Mouse (Mus musculus) lung, postnatal 0 days (tissue): ENCODE results near the gene Bglap. TPM values are rescaled to one million over a fixed set of nuclear protein-coding genes. Genes with fewer than 3 reads are reported as not detected.

Experiments
- ATAC-seq: fragments of 200-750 bp; cut with Nextera tagmentation; 2 replicates; pipeline ENCODE4 v1.8.0; 2017; ENCODE audit warnings: moderate library complexity
- DNase-seq: peaks from one replicate; pipeline ENCODE4 v3.0.0-alpha.2; 2016; ENCODE audit warnings: low spot score
- H3K27ac ChIP-seq: fragments of 300-500 bp; sonication (generic); 2 replicates; pipeline ENCODE4 v1.5.1; 2014; ENCODE audit warnings: antibody characterized with exemption, mild to moderate bottlenecking, low read length, mixed read lengths
- H3K27me3 ChIP-seq: fragments of 300-500 bp; sonication (generic); replicated peaks from 2 replicates; pipeline ENCODE4 v1.6.1; 2014; ENCODE audit warnings: low read length, mixed read lengths; ENCODE audit not compliant: insufficient read depth
- H3K36me3 ChIP-seq: fragments of 300-500 bp; sonication (generic); 2 replicates; pipeline ENCODE4 v1.6.1; 2014; ENCODE audit warnings: low read length, mixed read lengths; ENCODE audit not compliant: insufficient read depth
- H3K4me1 ChIP-seq: fragments of 300-500 bp; sonication (generic); 2 replicates; pipeline ENCODE4 v1.6.1; 2014; ENCODE audit warnings: antibody characterized with exemption, low read depth, low read length, mixed read lengths; ENCODE audit not compliant: insufficient read depth
- H3K4me2 ChIP-seq: fragments of 300-500 bp; sonication (generic); replicated peaks from 2 replicates; pipeline ENCODE4 v1.6.1; 2014; ENCODE audit warnings: low read depth, mild to moderate bottlenecking, low read length, moderate library complexity, mixed read lengths
- H3K4me3 ChIP-seq: fragments of 300-500 bp; sonication (generic); 2 replicates; pipeline ENCODE4 v1.5.1; 2014; ENCODE audit warnings: low read depth, low read length
- H3K9ac ChIP-seq: fragments of 300-500 bp; sonication (generic); replicated peaks from 2 replicates; pipeline ENCODE4 v1.6.1; 2014; ENCODE audit warnings: low read depth, mild to moderate bottlenecking
- H3K9me3 ChIP-seq: fragments of 300-500 bp; sonication (generic); 2 replicates; pipeline ENCODE4 v1.6.1; 2016; ENCODE audit warnings: low read length, mixed read lengths
- CTCF ChIP-seq: IDR thresholded peaks from 2 replicates; pipeline ENCODE4 v1.5.1; 2016; ENCODE audit warnings: antibody characterized with exemption, mild to moderate bottlenecking
- EP300 ChIP-seq: IDR thresholded peaks from 2 replicates; pipeline ENCODE4 v1.6.1; 2016; ENCODE audit warnings: antibody characterized with exemption, mild to moderate bottlenecking, control low read depth
- WGBS: fragments of 180-500 bp; shearing (Covaris S2); extraction: QIAGEN DNeasy Blood & Tissue Kit; methylation state at CpG from one replicate; pipeline ENCODE4 v1.1.7; 2014; 5-methylcytosine and 5-hydroxymethylcytosine counted together
- polyA plus RNA-seq: library from polyadenylated mRNA; unstranded; fragments of >200 nt; fragmentation: Nextera tagmentation; extraction: Ambion mirVana; gene quantifications from 2 replicates; pipeline ENCODE4 v1.2.1, GENCODE M21; 2015

The Bglap gene
- polyA plus RNA-seq, 1 experiment from 2014 or later = not detected

GRCm38 (mm10) chr3:88422020-88422720 is 37.9 kb upstream of the Bglap start:
- peak; percentile 87 for DNase-seq
- no peaks in the 10 kb centered on the region for H3K9me3 ChIP-seq
- 22% methylated on average over 9 of the region's 9 CpGs for WGBS
- H3K9ac ChIP-seq = no peak overlapping the region
- no peak overlapping the region for H3K4me2 ChIP-seq
- H3K27me3 ChIP-seq = no peaks in the 10 kb centered on the region
- TF ChIP-seq EP300 (no peak), CTCF (peak; percentile 48)
- peak overlapping the region; percentile 52; the same call in 1 of the 2 replicates for H3K27ac ChIP-seq
- H3K4me3 ChIP-seq = no peak overlapping the region
- H3K36me3 ChIP-seq = 0 out of 2 replicates have a peak, but pooled peaks cover 15% of the 10 kb centered on the region
- H3K4me1 ChIP-seq = peaks cover 11% of the 10 kb centered on the region; the same call in 1 of the 2 replicates
- peak; percentile 77 for ATAC-seq

DNA sequence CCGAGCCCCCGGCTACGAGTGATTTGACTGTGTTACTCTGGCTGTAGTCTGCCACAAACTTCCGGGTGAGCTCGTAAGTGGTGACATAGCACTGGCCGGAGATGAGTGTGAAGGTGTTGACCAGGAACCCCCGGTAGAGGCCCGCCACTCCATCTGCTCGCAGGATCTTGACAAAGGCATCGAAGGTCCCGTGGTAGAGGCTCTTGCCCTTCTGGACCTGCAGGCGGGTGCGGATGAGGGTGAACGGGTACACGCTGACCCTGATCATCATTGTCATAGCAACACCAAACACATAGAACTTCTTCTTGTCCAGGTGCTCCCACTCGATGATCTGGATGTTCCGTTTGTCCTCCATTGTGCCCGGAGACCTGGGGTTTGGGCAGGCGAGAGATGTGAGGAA is 36.5 kb upstream of the Bglap start:
- TF ChIP-seq CTCF (no peak), EP300 (no peak)
- Histone ChIP-seq H3K9ac (no peak overlapping the region), H3K4me3 (no peak overlapping the region), H3K27me3 (no peaks in the 10 kb centered on the region), H3K9me3 (no peaks in the 10 kb centered on the region), H3K27ac (no peak overlapping the region), H3K36me3 (0 out of 2 replicates have a peak, but pooled peaks cover 21% of the 10 kb centered on the region), H3K4me1 (peaks cover 11% of the 10 kb centered on the region; the same call in 1 of the 2 replicates), H3K4me2 (no peak overlapping the region)
- DNase-seq = no peak
- ATAC-seq = no peak
- WGBS = 94% methylated on average over 19 of the region's 19 CpGs

GRCm38 (mm10) chr3:88418016-88418415 is 33.8 kb upstream of the Bglap start:
- WGBS = 81% methylated on average over 6 of the region's 6 CpGs
- H3K36me3 ChIP-seq = peaks cover 25% of the 10 kb centered on the region; the same call in 1 of the 2 replicates
- H3K4me2 ChIP-seq = no peak overlapping the region
- H3K4me3 ChIP-seq = no peak overlapping the region
- no peaks in the 10 kb centered on the region for H3K4me1 ChIP-seq
- no peak overlapping the region for H3K27ac ChIP-seq
- no peak for TF ChIP-seq CTCF
- no peak for TF ChIP-seq EP300
- no peak for ATAC-seq
- H3K9ac ChIP-seq = no peak overlapping the region
- DNase-seq = no peak
- no peaks in the 10 kb centered on the region for H3K9me3 ChIP-seq
- H3K27me3 ChIP-seq = no peaks in the 10 kb centered on the region

GRCm38 (mm10) chr3:88415668-88416067 is 31.4 kb upstream of the Bglap start:
- ATAC-seq (no peak), DNase-seq (no peak)
- H3K9ac ChIP-seq = no peak overlapping the region
- WGBS = 64% methylated on average over 4 of the region's 4 CpGs
- H3K27ac ChIP-seq = no peak overlapping the region
- H3K36me3 ChIP-seq = peaks cover 25% of the 10 kb centered on the region; the same call in 1 of the 2 replicates
- no peak overlapping the region for H3K4me3 ChIP-seq
- TF ChIP-seq CTCF (no peak), EP300 (no peak)
- peaks cover 2% of the 10 kb centered on the region; the same call in 1 of the 2 replicates for H3K4me1 ChIP-seq
- no peak overlapping the region for H3K4me2 ChIP-seq
- no peaks in the 10 kb centered on the region for H3K27me3 ChIP-seq
- no peaks in the 10 kb centered on the region for H3K9me3 ChIP-seq

DNA sequence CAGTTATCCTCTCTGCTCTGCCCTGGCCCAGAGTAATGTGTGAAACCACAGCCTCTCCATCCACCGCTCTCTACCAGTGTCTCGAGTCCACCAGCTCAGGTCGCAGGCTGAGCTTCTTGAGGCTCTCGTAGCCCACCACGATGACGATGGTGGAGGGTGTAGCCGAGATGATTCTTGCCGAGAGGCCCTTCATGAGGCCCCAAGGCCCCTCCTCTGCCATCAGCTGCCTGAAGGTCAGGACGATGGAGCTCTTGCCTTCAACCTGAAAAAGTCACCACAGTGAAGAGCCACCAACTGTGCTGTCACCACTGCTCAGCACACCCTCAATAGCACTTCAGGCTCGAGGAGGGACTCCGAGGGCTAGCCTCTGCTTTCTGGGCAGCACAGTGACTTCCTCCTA is 28.4 kb upstream of the Bglap start:
- Histone ChIP-seq H3K4me3 (no peak overlapping the region), H3K4me1 (peaks cover 3% of the 10 kb centered on the region; the same call in 1 of the 2 replicates), H3K36me3 (peaks cover 9% of the 10 kb centered on the region; the same call in 1 of the 2 replicates), H3K27ac (no peak overlapping the region), H3K9me3 (no peaks in the 10 kb centered on the region), H3K4me2 (no peak overlapping the region), H3K9ac (no peak overlapping the region), H3K27me3 (no peaks in the 10 kb centered on the region)
- DNase-seq = no peak
- WGBS = 84% methylated on average over 11 of the region's 11 CpGs
- no peak for ATAC-seq
- no peak for TF ChIP-seq EP300
- no peak for TF ChIP-seq CTCF

DNA sequence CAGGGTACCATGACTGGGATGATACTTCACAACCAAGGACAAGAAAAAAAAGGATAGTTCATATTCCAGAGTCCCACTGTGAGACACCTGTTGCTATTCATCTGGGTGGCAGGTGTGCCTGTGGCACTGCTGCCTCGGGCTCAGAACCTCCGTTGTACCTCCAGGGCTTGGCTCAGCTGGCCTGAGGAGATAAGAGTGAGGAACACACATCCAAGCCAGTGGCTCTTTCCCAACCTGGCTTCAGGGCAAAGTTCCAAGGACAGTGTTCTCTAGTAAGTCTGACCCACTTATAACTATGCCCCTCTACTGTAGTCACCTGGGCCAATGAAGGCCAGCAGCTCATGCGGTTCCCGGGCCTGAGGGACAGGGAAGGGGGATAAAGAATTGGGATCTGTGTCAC is 27.4 kb upstream of the Bglap start:
- H3K4me3 ChIP-seq = no peak overlapping the region
- no peak for ATAC-seq
- H3K4me2 ChIP-seq = no peak overlapping the region
- H3K27me3 ChIP-seq = no peaks in the 10 kb centered on the region
- TF ChIP-seq CTCF (no peak), EP300 (no peak)
- H3K4me1 ChIP-seq = peaks cover 3% of the 10 kb centered on the region; the same call in 1 of the 2 replicates
- H3K27ac ChIP-seq = no peak overlapping the region
- no peaks in the 10 kb centered on the region for H3K9me3 ChIP-seq
- H3K36me3 ChIP-seq = peaks cover 9% of the 10 kb centered on the region; the same call in 1 of the 2 replicates
- WGBS = 87% methylated on average over 4 of the region's 4 CpGs
- H3K9ac ChIP-seq = no peak overlapping the region
- DNase-seq = no peak
